Mouse (Mus musculus): ENCODE results near the gene Ifnlr1.
"Not testable (repeated sequence)": the region's sequence is repeated elsewhere in the genome, so short reads cannot be mapped to it uniquely, and the experiment has no call there.

Gene Ifnlr1

DNA sequence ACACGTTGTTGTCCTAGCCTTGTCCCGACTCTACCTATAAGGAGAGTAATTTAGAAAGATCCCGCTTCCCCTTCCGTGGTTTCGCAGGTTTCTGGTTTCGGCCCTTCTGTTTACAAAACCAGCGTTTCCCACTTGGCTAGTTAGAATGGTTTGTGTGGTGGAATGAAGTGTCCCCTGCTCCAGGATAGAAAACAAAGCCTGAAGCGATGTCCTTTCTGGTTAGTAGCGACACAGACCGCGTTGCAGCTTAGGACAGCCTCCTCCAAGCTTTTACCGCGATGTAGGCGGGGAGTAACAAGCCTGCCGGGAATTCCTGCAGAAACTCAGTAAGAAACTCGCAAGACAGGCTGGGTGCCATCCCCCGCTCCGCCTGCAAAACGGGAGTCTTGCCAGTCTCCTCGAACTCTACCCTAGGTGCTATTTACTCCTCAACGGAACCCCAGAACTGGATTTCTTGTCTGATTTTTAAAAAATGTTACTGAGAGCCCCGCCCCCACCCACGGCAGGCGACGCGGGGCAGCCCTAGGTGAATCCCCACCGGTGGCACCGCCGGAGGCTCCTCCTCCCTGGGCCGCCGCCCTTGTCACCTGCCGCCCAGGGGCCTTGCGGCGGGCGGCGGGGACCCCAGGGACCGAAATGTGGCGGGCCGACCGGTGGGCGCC, at the start of gene Ifnlr1:
Gene Ifnlr1 (plus strand): TSS at position 382 of the 662 bp plus-strand sequence.
- DNase-seq (ENCODE audit: low read depth, low spot score) = peak; percentile 70

- not testable (repeated sequence) for DNase-seq (ENCODE audit: low read depth, low spot score)
Observed at GRCm38 (mm10) chr4:135641302-135642079, 44.6 kb upstream of the Ifnlr1 start.

- no peak for DNase-seq (ENCODE audit: low read depth, low spot score)
Observed at GRCm38 (mm10) chr4:135645022-135645637, 41.0 kb upstream of the Ifnlr1 start.

DNA sequence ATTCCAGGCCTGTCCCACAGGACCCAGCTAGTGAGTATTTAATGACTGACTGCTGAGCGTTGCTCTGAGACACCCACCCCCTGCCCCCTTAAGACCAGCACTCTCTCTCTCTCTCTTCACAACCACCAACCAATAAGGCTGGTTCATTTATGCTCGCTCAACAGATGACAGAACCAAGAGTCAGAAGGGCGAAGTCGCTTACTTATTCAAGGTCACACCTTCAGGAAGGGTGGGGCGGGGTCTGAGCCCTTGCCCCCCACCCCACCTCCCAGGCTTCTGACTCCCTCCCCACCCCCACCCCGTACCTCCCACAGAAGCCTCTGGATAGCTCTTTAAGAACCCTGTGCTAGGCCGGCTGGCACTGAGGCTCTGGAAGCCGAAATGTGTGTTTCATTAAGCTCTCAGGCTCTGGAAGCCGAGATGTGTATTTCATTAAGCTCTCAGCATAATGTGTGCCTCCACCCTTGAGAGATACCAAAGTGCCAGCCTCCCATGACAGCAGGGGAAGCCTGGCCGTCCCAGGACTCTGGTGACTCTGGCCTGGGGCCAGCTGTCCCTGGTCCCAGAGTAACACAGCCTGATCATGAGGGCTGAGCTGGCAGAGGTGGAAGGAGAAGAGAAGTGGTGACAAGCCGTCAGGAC, 33.0 kb upstream of the Ifnlr1 start:
- no peak for DNase-seq (ENCODE audit: low read depth, low spot score)

DNA sequence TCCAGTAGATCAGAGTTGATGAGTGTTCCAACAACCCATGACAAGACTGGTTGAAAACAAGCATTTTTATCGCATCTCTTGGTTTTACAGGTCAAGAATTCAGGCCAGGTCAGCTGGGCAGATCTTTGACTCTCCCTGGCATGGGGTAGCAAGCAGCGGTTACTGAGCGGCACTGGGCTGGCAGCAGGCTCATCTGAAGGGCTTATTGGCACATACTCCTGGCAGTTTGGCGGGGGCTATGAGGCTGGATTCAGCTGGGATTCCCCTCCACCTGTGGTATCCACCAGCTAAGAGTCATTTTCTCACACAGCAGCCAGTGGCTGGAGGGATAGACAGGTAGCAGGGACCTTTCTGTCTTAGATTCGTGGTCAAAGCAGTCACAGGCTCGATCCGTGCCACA, 32.1 kb upstream of the Ifnlr1 start:
- DNase-seq (ENCODE audit: low read depth, low spot score) = no peak

DNA sequence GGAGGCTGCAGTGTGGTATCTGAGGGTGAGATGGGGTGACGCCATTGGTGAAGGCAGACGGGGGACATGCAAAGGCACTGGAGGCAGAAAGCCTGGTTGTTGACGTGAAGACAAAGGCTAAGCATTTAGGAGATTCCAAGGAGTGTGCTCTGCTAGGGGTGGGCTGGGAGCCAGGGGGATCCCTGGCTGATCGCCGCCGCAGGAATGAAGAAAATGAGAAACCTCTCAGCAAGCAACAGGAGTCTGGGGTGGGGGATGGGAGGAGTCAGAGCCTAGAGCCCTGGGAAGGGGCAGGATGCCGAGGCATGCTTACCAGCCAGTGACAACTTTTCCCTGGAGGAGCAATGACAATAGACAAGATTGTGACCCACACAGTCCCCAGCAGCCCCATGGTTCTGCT, 30.6 kb upstream of the Ifnlr1 start:
- DNase-seq (ENCODE audit: low read depth, low spot score) = peak; percentile 53

- no peak for DNase-seq (ENCODE audit: low read depth, low spot score)
Observed at GRCm38 (mm10) chr4:135656094-135656589, 29.9 kb upstream of the Ifnlr1 start.

GRCm38 (mm10) chr4:135658484-135658883, 27.6 kb upstream of the Ifnlr1 start:
- DNase-seq (ENCODE audit: low read depth, low spot score) = no peak

- no peak for DNase-seq (ENCODE audit: low read depth, low spot score)
Observed at GRCm38 (mm10) chr4:135658899-135659298, 27.2 kb upstream of the Ifnlr1 start.

DNA sequence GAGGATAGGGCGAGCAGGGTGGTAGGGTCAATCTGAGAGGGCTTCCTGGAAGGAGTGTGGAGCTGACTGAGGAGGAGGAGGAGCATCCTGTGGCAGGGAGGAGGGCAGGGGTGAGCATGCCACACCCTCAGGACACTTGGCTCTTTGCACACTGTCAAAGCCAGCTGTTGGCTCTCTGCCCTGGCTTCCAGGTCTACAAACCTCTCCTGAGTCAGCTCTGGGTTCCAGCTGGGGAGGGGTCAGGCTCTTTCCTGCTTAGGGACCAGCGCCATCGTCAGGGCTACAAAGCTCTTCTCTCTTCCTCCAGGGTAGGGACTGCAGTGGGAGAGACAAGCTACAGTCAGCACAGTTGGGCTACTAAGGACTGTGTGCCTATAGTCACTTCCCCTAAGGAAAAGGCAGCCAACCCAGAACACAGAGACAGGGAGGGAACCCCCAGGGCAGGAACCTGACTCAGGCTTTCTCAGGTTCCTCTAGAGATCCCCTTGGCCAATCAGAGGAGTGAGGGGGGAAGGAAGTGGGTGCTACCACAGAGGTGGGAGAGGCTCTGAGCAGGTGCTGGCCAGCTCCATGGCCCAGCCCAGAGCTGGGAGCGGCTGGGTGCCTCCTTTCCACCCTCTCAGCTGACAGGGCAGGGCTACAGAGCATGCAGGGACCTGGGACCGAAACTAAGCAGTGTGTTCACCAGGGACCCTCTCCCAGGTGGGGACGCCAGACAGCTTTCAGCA, 24.8 kb upstream of the Ifnlr1 start:
- peak; percentile 54 for DNase-seq (ENCODE audit: low read depth, low spot score)

GRCm38 (mm10) chr4:135661994-135662393, 24.1 kb upstream of the Ifnlr1 start:
- no peak for DNase-seq (ENCODE audit: low read depth, low spot score)

GRCm38 (mm10) chr4:135664656-135665055, 21.4 kb upstream of the Ifnlr1 start:
- DNase-seq (ENCODE audit: low read depth, low spot score) = no peak

- DNase-seq (ENCODE audit: low read depth, low spot score) = peak; percentile 86
Observed at GRCm38 (mm10) chr4:135666192-135666975, 19.7 kb upstream of the Ifnlr1 start.

DNA sequence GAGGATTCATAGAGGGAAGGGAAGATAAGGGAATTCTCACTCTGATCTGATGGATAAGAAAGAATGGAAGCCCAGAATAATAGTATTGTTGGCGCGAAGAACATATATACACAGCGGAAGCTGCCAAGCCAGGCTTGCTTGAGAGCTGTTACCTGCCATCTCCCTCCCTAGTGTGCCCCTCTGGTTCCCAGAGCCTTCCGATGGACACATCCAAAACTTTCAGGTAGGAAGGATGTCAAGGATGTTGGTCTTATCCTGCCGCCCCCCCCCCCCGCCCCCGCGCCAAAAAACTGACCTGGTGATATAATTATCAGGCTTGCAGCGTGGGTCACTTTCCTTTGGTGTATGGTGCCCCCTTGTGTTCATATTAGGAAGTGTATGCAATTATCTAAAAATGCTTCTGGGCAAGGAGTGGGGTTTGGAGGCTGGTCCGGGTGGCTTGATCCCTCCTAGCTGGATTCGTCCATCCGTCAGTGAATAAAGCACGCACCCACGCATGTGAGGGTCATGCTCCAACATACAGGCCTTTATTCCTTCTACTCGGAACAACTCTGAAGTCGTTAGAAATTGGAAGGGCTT, 18.7 kb upstream of the Ifnlr1 start:
- peak; percentile 67 for DNase-seq (ENCODE audit: low read depth, low spot score)

DNA sequence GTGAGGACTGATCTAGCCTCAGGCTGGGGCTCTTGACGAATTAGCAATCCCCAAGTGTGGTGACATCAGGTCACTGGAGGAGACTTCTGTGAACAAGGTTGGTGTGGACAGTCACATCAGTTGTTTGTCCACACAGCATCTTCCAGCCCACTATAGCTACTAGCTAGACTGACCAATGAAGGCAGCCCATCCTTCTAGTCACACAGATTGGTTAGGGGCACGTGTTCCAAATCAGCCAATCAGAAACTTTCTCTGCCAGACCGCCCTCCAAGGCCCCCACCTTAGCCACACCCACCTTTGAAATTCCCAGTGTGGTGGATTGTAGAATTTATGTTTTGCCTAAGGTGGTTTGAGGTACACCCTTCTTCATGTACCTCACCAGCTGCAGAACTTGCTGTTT, 12.6 kb upstream of the Ifnlr1 start:
- DNase-seq (ENCODE audit: low read depth, low spot score) = peak; percentile 90

- peak; percentile 66 for DNase-seq (ENCODE audit: low read depth, low spot score)
Observed at GRCm38 (mm10) chr4:135674993-135675392, 11.1 kb upstream of the Ifnlr1 start.

- no peak for DNase-seq (ENCODE audit: low read depth, low spot score)
Observed at GRCm38 (mm10) chr4:135676476-135676875, 9.6 kb upstream of the Ifnlr1 start.

- no peak for DNase-seq (ENCODE audit: low read depth, low spot score)
Observed at GRCm38 (mm10) chr4:135679316-135679715, 6.8 kb upstream of the Ifnlr1 start.

DNA sequence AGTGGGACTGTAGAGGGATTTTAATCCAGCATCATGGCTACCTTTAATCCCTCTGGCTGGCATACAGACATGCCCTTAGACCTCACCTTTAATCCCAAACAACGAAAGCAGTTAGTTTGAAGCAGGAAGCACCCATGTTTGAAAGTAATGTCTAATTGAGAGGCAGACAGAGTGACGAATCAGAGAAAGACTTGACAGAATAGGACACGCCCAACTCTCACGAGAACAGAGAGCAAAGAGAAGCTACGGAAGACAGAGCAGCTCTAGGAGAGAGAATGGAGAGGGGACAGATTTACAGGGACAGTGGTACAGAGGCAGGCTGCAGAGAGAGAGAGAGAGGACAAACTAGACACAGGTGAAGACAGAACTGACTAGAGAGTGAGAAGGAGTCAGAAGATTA, 4.3 kb upstream of the Ifnlr1 start:
- DNase-seq (ENCODE audit: low read depth, low spot score) = peak; percentile 84

GRCm38 (mm10) chr4:135683553-135683952, 2.5 kb upstream of the Ifnlr1 start:
- peak; percentile 80 for DNase-seq (ENCODE audit: low read depth, low spot score)
